Mouse (Mus musculus): ENCODE measurements around the gene Swap70. TPM values are rescaled to one million over a fixed set of nuclear protein-coding genes. Genes with fewer than 3 reads are reported as not detected.

The Swap70 gene
- total and polyA plus RNA-seq, 3 experiments = 296 to 398 (median 370) TPM

DNA sequence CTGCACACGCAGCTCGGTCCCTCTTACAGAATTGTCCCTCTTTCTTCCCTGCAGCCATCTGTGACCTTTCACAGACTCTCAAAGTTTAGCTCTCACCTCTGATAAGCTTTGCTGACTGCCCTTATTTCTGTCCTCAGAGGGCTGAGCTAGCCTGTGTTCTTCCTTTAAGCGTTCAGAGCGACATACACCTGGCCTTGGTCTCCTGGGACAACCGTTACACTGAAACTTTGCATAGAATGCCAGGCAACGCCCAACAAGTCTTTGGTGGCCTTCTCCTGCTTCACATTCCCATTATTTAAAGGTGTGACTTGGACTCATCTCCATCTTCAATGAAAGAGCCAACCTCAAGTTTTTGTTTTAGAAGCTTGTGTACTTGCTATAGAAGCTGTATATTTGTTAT is 13.2 kb upstream of the Swap70 start:
- no peak overlapping the region for H3K4me2 ChIP-seq (ENCODE audit: insufficient read depth, low read depth, poor library complexity, severe bottlenecking)
- dilution Hi-C loops (cut with MboI; ENCODE audit: extremely low pct_ligation_motif_present, extremely low pct_unique_long_range_greater_than_20kb, low sequenced_read_pairs) (no loop called here), in situ Hi-C loops (cut with MboI; ENCODE audit: low pct_ligation_motif_present, low pct_unique_long_range_greater_than_20kb, low sequenced_read_pairs) (no loop called here)
- H3K4me3 ChIP-seq (replicated peaks in 1 of 3; ENCODE audit: low read depth in 2 of 3, low read length in 2 of 3, poor library complexity in 1 of 3) = no peak overlapping the region
- H3K9ac ChIP-seq (ENCODE audit: insufficient read depth, low read depth) = no peak overlapping the region
- H3K4me1 ChIP-seq (ENCODE audit: control insufficient read depth in 1 of 2, insufficient read depth in 2 of 2) = peaks cover 9 to 28% of the 10 kb centered on the region in 2 experiments; a peak in 3 of 4 replicates
- no peak overlapping the region for H3K27ac ChIP-seq (ENCODE audit: insufficient read depth, low read depth)
- no peaks in the 10 kb centered on the region for H3K36me3 ChIP-seq (replicated peaks in 1 of 2; ENCODE audit: control insufficient read depth in 1 of 2, insufficient read depth in 1 of 2, low read length in 1 of 2)
- no peaks in the 10 kb centered on the region for H3K27me3 ChIP-seq (replicated peaks)
- DNase-seq (ENCODE audit: extremely low read depth) = no peak
- peaks cover 17% of the 10 kb centered on the region for H3K9me3 ChIP-seq (replicated peaks; ENCODE audit: low read length)
- no peak for TF ChIP-seq MEF2A (IDR thresholded peaks at IDR 0.05; ENCODE audit: borderline replicate concordance, low read depth, low read length)
- TF ChIP-seq JUN (IDR thresholded peaks at IDR 0.05; ENCODE audit: insufficient read depth, low read depth, low read length) = no peak
- no peak for TF ChIP-seq ELF1 (IDR thresholded peaks at IDR 0.05; ENCODE audit: low read depth, low read length)
- TF ChIP-seq ZKSCAN1 (IDR thresholded peaks at IDR 0.05; ENCODE audit: borderline replicate concordance, low read depth, low read length) = no peak
- no peak for TF ChIP-seq ETS1 (conservative IDR thresholded peaks at IDR 0.05; ENCODE audit: low read depth, low read length)
- no peak for TF ChIP-seq GABPA (IDR thresholded peaks at IDR 0.05; ENCODE audit: insufficient replicate concordance, low read depth, low read length)
- no peak for TF ChIP-seq KAT2A (IDR thresholded peaks at IDR 0.05; ENCODE audit: insufficient replicate concordance, low read length)
- no peak for TF ChIP-seq BHLHE40 (IDR thresholded peaks at IDR 0.05; ENCODE audit: low read depth, low read length)
- no peak for TF ChIP-seq TBP (conservative IDR thresholded peaks at IDR 0.05; ENCODE audit: low read depth, low read length)
- no peak for TF ChIP-seq CTCF (conservative IDR thresholded peaks at IDR 0.05 in 1 of 2, IDR thresholded peaks at IDR 0.05 in 1 of 2; ENCODE audit: low read depth in 2 of 2, low read length in 2 of 2)
- no peak for TF ChIP-seq SMC3 (IDR thresholded peaks at IDR 0.05; ENCODE audit: low read depth, low read length)
- TF ChIP-seq USF1 (IDR thresholded peaks at IDR 0.05; ENCODE audit: low read depth, low read length) = no peak
- H3K79me2 ChIP-seq (replicated peaks; ENCODE audit: control insufficient read depth, extremely low read depth, insufficient read depth, poor library complexity, severe bottlenecking) = no peaks in the 10 kb centered on the region

DNA sequence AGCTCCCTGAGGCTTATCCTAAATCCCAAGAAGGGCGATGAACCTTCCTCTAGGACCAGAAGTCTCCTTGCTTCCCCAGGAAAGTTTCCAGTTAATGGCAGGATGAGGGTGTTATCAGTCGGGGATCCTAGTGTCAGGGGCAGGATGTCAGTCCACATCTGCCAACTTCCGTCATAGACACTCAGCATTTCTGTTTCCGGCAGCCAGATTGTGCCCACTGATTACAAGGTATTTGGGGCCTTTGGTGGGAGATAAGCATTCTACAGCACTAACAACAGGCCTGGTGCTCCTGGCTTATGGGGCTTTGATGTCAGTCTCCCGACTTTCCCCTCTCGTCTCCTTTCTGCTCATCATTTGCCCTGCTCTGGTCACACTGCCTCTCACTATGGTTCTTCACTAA is 12.1 kb upstream of the Swap70 start:
- H3K9me3 ChIP-seq (replicated peaks; ENCODE audit: low read length) = peaks cover 17% of the 10 kb centered on the region
- no peaks in the 10 kb centered on the region for H3K27me3 ChIP-seq (replicated peaks)
- H3K9ac ChIP-seq (ENCODE audit: insufficient read depth, low read depth) = no peak overlapping the region
- H3K4me2 ChIP-seq (ENCODE audit: insufficient read depth, low read depth, poor library complexity, severe bottlenecking) = no peak overlapping the region
- dilution Hi-C loops (cut with MboI; ENCODE audit: extremely low pct_ligation_motif_present, extremely low pct_unique_long_range_greater_than_20kb, low sequenced_read_pairs) = no loop called here
- TF ChIP-seq UBTF (IDR thresholded peaks at IDR 0.05; ENCODE audit: low read depth, low read length) (no peak), POLR2A (IDR thresholded peaks at IDR 0.05; ENCODE audit: low read depth, low read length) (no peak)
- no peak overlapping the region for H3K4me3 ChIP-seq (replicated peaks in 1 of 3; ENCODE audit: low read depth in 2 of 3, low read length in 2 of 3, poor library complexity in 1 of 3)
- in situ Hi-C loops (cut with MboI; ENCODE audit: low pct_ligation_motif_present, low pct_unique_long_range_greater_than_20kb, low sequenced_read_pairs) = no loop called here
- H3K27ac ChIP-seq (ENCODE audit: insufficient read depth, low read depth) = no peak overlapping the region
- DNase-seq (ENCODE audit: extremely low read depth) = no peak
- no peaks in the 10 kb centered on the region for H3K36me3 ChIP-seq (replicated peaks in 1 of 2; ENCODE audit: control insufficient read depth in 1 of 2, insufficient read depth in 1 of 2, low read length in 1 of 2)
- no peaks in the 10 kb centered on the region for H3K79me2 ChIP-seq (replicated peaks; ENCODE audit: control insufficient read depth, extremely low read depth, insufficient read depth, poor library complexity, severe bottlenecking)
- H3K4me1 ChIP-seq (ENCODE audit: control insufficient read depth in 1 of 2, insufficient read depth in 2 of 2) = peaks cover 4 to 17% of the 10 kb centered on the region in 2 experiments; a peak in 3 of 4 replicates

DNA sequence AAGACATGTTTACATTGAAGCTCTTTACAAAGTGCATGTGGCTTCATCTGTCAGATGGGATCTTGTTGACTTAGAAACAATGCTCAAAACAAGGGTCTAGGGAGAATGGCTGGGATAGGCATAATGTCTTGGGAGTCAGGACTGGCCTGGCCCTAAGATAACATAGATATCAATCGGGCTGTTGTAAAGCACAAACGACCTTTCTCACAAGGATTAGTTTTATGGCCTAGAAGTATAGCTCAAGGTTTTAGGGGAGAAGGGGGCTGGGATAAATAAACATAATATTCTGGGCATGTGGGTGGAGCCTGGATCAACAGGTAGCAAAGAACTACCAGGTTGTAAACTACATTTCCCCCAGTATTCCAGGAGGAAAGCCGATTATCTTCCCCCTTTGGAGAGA is 10.5 kb upstream of the Swap70 start:
- H3K27ac ChIP-seq (ENCODE audit: insufficient read depth, low read depth) = no peak overlapping the region
- no peak overlapping the region for H3K4me2 ChIP-seq (ENCODE audit: insufficient read depth, low read depth, poor library complexity, severe bottlenecking)
- H3K4me3 ChIP-seq (replicated peaks in 1 of 3; ENCODE audit: low read depth in 2 of 3, low read length in 2 of 3, poor library complexity in 1 of 3) = no peak overlapping the region
- no peak for DNase-seq (ENCODE audit: extremely low read depth)
- in situ Hi-C loops (cut with MboI; ENCODE audit: low pct_ligation_motif_present, low pct_unique_long_range_greater_than_20kb, low sequenced_read_pairs) = no loop called here
- no peak overlapping the region for H3K9ac ChIP-seq (ENCODE audit: insufficient read depth, low read depth)
- TF ChIP-seq USF1 (IDR thresholded peaks at IDR 0.05; ENCODE audit: low read depth, low read length) = no peak
- no peak for TF ChIP-seq EP300 (IDR thresholded peaks at IDR 0.05; ENCODE audit: low read length)
- TF ChIP-seq ZMIZ1 (IDR thresholded peaks at IDR 0.05; ENCODE audit: low read depth, low read length) = no peak
- no peak for TF ChIP-seq TCF12 (IDR thresholded peaks at IDR 0.05; ENCODE audit: low read depth, low read length)
- no peak for TF ChIP-seq IRF4 (IDR thresholded peaks at IDR 0.05; ENCODE audit: low read depth, low read length)
- TF ChIP-seq CHD2 (IDR thresholded peaks at IDR 0.05; ENCODE audit: low read length) = no peak
- TF ChIP-seq E2F4 (IDR thresholded peaks at IDR 0.05; ENCODE audit: insufficient replicate concordance, low read depth, low read length) = no peak
- no peak for TF ChIP-seq RCOR1 (conservative IDR thresholded peaks at IDR 0.05; ENCODE audit: low read depth, low read length)
- TF ChIP-seq JUND (conservative IDR thresholded peaks at IDR 0.05; ENCODE audit: low read depth, low read length) = no peak
- no peak for TF ChIP-seq POLR2AphosphoS2 (IDR thresholded peaks at IDR 0.05; ENCODE audit: low read depth, low read length)
- TF ChIP-seq ZC3H11A (IDR thresholded peaks at IDR 0.05; ENCODE audit: low read depth, low read length) = no peak
- no peak for TF ChIP-seq NRF1 (IDR thresholded peaks at IDR 0.05; ENCODE audit: low read depth, low read length)
- TF ChIP-seq TBP (conservative IDR thresholded peaks at IDR 0.05; ENCODE audit: low read depth, low read length) = no peak
- no peak for TF ChIP-seq RAD21 (IDR thresholded peaks at IDR 0.05; ENCODE audit: low read depth, low read length)
- H3K9me3 ChIP-seq (replicated peaks; ENCODE audit: low read length) = peaks cover 16% of the 10 kb centered on the region
- dilution Hi-C loops (cut with MboI; ENCODE audit: extremely low pct_ligation_motif_present, extremely low pct_unique_long_range_greater_than_20kb, low sequenced_read_pairs) = no loop called here
- peaks cover 3 to 15% of the 10 kb centered on the region in 2 experiments; a peak in 3 of 4 replicates for H3K4me1 ChIP-seq (ENCODE audit: control insufficient read depth in 1 of 2, insufficient read depth in 2 of 2)
- no peaks in the 10 kb centered on the region for H3K79me2 ChIP-seq (replicated peaks; ENCODE audit: control insufficient read depth, extremely low read depth, insufficient read depth, poor library complexity, severe bottlenecking)
- H3K36me3 ChIP-seq (replicated peaks in 1 of 2; ENCODE audit: control insufficient read depth in 1 of 2, insufficient read depth in 1 of 2, low read length in 1 of 2) = no peaks in the 10 kb centered on the region
- no peaks in the 10 kb centered on the region for H3K27me3 ChIP-seq (replicated peaks)

Data from CH12.LX (cell line).